Mouse (Mus musculus): Measurements from ENCODE around the gene Fkbp14. TPM values are rescaled to one million over a fixed set of nuclear protein-coding genes. Genes with fewer than 3 reads are reported as not detected.

Gene Fkbp14
- polyA plus RNA-seq, 1 experiment from 2014 or later, result 2.7 TPM

GRCm38 (mm10) chr6:54590691-54591090, 6.4 kb downstream of the Fkbp14 start:
- DNase-seq (ENCODE audit: low spot score), result no peak

GRCm38 (mm10) chr6:54588212-54588611, 8.9 kb downstream of the Fkbp14 start:
- no peak for DNase-seq (ENCODE audit: low spot score)

DNA sequence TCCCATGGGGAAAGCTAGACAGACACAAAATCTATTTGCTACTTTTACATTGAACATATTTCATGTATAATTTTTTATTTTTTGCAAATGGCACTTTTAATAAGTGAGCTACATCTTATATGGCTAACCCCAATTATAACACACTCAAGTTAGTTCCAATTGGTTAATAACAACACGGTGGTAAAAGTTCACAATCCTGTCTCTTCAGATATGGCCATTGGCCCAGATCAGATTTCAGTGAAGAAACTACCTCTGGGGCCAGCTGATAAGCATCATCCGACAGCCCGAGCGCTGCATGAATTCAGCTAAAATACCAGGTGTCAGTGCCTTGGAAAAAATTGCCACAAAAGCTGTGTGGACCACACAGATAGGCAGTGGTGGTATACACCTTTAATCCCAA, 9.4 kb downstream of the Fkbp14 start:
- DNase-seq (ENCODE audit: low spot score), result no peak

DNA sequence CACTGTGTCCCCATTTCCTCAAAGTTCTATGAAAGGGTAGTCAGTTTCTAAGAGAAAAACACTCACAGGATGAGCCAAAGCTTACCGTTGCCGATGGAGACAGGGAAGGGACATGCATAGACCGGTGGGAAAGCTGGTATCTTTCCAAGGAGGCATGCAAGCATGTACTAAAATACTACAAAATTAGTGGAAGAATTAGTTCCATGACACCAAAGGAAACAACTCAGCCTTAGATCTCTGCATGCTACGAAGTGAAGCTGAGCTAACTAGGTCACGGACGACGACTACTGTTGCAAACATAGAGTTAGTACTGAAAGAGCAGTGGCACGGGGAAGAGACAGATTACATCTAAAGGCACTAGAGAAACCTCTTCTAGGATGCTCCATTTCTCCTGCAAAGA, 10.2 kb downstream of the Fkbp14 start:
- peak; percentile 37 for DNase-seq (ENCODE audit: low spot score)

- peak; percentile 70 for DNase-seq (ENCODE audit: low spot score)
Observed at GRCm38 (mm10) chr6:54586175-54586574, 10.9 kb downstream of the Fkbp14 start.

DNA sequence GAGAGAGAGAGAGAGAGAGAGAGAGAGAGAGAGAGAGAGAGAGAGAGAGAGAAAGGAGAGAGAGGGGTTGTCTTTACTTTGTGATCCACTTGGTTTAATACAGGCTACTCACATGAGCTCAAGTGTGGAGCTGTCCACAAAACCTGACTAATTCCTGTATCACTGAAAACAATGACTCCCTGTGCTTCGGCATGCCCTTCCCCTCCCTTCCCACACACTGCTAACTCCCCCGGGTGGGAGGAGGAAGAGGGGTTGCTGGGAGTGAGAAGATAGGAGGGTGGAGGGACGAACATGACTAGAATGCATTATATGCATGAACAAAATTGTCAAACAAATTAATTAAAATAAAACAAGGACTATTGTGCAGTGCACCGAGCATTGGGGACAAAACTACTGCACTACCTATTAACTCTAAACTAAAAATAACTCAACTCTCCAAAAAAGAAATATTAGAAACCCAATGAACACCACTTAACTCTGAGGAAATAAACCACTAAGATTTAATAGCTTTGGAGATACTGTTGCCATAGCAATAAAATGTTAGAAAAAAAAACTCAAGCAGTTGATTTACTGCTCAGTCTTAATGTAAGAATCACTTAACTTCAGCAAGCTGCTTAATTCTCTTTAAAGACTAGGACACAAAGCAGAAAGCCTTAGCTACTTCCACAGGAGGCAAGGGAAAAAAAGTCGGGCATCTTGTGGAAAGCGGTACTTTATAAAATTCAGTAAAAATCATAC, 23.7 kb downstream of the Fkbp14 start:
- DNase-seq (ENCODE audit: low spot score), result no peak

- DNase-seq (ENCODE audit: low spot score), result no peak
Observed at GRCm38 (mm10) chr6:54569776-54570175, 27.3 kb downstream of the Fkbp14 start.

DNA sequence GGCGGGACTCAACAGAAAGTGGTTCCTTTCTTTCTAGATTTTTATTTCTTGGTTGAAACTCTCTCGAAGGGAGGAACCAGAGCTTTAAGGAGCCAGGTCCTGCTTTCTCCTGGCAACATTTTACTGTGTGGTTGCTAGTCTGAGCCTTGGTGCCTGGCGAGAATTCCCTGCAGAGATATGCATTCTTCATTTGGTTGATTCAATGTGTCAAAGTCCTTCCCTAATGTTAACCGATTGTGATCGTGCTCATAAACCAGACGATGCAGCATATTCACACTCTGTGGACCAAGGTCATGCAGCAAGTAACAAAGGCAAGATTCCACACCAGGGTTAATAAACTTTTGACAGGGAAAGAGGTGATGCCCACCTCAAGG, 30.6 kb downstream of the Fkbp14 start:
- DNase-seq (ENCODE audit: low spot score), result no peak

DNA sequence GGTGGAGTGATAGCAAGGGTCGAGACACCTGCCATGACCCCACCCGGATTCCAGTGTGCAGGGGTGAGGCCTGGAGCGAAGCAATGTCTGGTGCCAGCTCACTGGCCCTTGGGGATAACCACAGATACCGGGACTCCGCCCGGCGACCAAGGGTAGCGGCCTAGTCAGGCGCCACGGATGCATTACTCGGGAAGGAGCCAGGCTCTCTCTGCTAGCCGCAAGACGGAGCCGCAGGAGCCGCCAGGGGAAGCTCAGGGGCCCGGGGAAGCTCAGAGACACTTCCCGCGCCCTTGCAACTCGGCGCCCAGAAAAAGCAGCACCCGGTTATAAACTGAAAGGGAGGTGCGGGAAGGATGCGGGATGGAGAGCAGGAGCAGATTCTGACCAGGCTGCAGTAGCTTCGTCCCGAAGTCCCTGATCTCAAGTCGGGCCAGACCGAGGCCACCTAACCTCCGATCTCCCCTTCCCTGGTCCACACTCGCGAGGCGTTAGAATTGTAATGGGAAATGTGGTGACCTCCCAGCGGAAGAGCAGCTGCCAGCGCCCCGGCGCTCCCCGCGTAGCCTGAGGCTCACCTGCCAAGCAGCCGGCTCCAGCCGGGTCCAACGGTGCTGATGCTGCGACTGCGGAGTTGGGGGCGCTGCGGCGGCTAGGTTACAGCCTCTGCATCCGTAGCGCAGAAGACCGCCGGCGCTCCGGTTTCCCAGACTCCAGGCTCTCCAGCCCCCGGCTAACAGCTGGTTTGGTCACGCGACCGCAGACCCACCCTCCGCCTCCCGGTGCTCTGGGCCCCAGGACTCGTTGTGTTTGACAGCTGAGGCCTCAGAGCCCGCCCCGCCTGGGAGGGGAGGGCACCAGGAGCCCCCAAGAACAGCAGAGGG, 31.2 kb downstream of the Fkbp14 start, which contains the start of gene Scrn1:
Gene Scrn1 (minus strand): TSS at position 825 of the 881 bp plus-strand sequence.
- DNase-seq (ENCODE audit: low spot score), result peak; percentile 35

DNA sequence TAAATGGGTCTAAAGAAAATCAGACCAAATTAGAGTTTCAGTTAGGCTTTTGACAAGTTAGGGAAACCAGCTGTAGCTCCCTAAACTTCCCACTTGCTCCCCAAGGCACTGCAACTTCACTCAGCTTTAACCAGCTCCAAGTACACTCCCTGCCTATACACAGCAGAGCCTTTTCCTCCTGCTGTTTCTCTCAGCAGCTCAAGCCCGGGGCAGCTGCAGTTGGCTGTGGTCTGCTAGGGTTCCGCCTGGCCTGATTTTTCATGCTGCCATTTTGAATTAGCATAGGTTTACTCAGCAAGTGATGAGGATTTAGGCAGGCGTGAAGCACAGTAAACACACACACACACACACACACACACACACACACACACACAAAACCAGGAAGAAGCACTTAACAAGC, 32.1 kb downstream of the Fkbp14 start:
- no peak for DNase-seq (ENCODE audit: low spot score)

DNA sequence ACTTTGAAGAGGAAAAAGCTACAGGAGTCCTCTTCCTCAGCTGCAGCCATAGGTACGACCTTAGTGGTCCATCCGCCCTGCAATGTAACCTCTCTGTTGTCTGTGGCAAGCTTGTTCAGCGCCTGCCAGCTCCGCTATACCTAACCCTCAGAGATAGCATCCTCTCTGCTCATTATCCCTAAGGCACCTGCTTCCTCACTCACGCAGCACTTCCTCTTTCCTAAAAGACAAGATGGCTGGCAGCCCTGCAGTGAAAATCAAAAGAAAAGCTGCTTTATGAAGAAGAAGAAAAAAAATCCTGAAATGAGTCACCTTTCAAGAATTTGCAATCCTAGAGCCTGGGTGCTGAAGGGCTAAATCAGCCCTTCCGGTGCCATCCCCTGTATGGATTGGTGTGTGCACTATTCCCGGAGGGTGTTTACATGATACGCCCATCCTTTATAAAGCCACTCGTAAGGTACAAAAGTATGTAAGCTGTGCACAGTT, 32.6 kb downstream of the Fkbp14 start:
- no peak for DNase-seq (ENCODE audit: low spot score)

DNA sequence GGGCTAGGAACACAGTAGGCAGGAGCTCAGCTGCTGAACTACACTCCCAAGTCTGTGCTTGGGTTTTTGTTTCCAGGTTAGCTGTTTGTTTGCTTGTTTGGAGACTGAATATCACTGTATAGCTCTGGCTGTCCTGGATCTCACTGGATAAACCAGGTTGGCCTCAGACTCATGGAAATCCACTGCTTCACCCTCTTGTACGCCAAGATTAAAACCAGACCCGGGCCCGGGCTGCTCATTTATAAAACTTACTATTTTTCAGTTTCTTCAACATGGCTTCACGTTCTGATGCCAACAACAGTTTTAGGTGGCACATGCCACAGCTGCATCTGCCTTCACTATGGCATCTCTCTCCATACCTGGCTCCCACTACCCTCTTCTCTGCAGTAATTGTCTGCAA, 33.5 kb downstream of the Fkbp14 start:
- no peak for DNase-seq (ENCODE audit: low spot score)

DNA sequence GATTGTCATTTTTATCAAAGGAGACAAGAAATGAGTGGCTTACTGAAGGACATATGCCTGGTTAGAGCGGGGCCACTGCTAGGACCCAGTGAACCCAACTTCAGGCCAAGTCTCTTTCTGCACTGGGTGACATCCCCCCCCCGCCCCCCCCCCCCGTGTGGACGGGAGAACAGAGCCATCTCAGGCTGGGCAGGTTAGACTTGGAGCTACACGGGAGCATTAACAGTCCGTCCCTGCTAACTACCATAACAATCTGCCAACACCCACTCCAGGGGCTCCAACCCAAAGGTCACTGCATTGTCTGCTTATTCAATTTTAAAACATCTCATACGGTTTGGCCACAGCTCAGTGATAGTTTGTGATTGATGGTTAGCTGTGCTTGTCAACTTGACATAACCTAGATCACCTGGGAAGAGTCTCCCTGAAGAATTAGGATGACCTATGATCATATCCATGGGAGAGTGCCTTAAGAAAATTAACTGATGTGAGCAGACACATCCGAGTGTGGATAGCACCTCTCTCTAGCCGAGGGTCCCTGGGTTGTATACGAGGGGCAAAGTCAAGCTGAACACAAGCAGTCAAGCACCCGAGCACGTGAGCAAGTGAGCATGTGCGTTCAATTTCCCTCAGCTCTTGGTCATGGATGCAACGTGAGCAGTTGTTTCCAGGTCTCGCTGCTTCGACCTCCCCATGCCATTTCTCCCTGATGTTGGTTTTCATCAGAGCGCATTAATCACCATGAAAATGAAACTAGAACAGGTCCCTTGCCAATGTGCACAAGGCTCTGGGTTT, 34.9 kb downstream of the Fkbp14 start:
- DNase-seq (ENCODE audit: low spot score), result no peak

DNA sequence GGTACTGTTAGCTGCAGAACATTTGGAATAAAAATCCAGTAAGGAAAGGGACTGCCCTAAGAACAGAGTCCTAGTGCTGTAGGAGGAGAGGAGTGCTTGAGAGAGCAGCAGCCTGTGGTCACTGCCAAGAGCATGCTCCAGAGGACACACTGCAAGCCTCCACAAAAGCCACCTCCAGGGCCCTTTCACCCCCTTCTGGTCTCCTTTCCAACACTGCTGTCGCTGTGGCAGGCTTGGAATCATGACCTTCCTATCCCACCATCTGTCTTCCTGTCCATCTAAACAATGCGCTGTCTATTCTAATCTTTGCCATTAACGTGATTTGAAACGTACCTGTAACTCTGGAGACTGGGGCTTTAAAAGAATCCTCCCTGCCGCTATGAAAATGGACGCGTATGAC, 38.6 kb downstream of the Fkbp14 start:
- no peak for DNase-seq (ENCODE audit: low spot score)

DNA sequence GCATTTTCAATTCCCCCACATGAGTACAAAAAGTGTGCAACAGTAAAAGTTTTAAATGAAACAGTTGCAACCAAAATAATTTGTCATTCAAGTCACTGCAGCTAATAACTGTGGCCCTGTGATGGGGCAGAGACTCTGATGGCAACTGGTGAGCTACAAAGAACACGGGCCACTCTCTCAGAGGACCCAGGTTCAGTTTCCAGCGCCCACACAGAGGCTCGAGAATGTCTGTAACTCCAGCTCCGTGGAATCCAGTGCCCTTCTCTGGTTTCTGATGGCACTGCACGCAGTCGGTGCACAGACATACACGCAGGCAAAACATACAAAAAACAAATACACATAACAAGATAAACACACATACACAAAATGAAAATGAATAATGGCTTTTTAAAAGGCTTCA, 39.4 kb downstream of the Fkbp14 start:
- no peak for DNase-seq (ENCODE audit: low spot score)

DNA sequence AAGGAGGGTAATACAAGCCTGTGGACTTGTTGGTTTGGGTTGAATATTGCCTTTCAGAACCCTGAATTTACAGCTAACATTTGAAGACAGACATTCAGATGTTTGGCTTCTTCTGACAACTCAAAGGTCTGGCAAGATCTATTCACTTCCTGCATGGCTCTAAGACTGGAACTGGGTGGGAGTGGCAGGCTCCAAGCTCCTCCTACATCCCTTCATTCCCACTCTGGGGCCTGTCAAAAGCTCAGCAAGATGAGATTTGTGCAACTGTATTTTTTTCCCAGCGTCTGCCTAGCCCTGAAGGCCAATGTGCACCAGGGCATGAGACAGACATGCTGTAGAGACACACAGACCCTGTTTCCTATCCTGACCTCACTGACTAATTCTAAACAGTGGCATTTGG, 41.3 kb downstream of the Fkbp14 start:
- no peak for DNase-seq (ENCODE audit: low spot score)

- no peak for DNase-seq (ENCODE audit: low spot score)
Observed at GRCm38 (mm10) chr6:54554341-54555110, 42.6 kb downstream of the Fkbp14 start.

DNA sequence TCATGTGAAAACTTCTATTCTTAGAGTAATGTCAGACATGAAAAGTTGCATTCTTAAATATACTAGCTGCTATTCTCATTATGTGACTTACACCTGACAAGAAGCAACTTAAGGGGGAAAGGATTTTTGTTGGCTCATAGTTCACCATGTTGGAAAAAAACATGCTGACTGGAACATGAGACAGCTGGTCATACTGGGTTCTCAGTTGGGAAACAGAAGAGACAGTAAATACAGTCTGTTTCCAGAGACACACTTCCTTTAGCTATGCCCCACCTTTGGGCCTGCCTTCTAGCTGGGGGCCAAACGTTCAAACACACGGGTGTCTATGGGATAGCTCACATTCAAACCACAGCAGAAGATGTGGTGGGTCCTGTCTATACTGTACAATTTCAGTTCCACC, 43.5 kb downstream of the Fkbp14 start:
- DNase-seq (ENCODE audit: low spot score), result no peak

DNA sequence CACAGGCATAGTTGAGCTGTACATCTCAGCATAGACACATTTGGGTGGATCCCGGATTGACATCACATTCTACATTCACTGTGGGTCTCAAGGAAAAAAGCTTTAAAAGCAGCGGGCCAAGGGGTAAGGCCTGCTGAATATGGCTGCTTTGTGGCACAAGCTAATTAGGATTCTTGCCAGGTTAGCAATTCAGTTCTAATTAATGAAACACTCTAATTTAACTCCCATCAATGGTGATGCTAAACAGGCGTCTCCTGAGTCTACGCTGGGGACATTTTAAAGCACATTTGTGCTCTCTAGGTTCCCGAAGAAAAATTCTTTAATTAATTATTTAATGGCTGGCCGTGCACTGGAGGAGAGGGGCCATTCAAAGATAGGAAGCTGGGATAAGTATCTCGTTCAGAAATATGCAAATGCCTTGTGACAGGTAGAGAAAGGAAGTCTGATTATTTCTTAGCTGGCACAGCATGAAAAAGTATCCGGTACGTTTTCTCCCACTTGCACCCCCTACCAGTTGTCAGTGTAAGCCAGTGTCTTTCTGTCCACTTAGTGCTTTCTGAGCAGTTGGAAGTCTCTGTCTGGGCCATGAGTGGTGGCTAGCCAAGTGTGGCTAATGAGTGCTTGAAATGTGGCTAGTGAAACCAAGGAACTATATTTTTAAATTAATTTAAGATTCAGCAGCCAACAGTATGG, 44.2 kb downstream of the Fkbp14 start:
- DNase-seq (ENCODE audit: low spot score), result no peak

GRCm38 (mm10) chr6:54550801-54551323, 46.2 kb downstream of the Fkbp14 start:
- no peak for DNase-seq (ENCODE audit: low spot score)
